Mouse (Mus musculus): ENCODE data around the gene Fbxo33. TPM values are rescaled to one million over a fixed set of nuclear protein-coding genes. Genes with fewer than 3 reads are reported as not detected.

The Fbxo33 gene
- polyA plus RNA-seq (2012; fragmentation: generic; extraction: Trizol): 1 to 10 TPM; 1.2 to 3.0 TPM

GRCm38 (mm10) chr12:59219325-59220225, at the start of gene Fbxo33:
TSS of gene Fbxo33 (minus strand) at chr12:59219725.

Other genes with a start within 250 kb of the Fbxo33 start
- 10 to 100 TPM in 1 of 2 experiments, 1 to 10 TPM in 1; 1.0 to 11.9 TPM for gene Sec23a, start 207.7 kb downstream of the Fbxo33 start, polyA plus RNA-seq (2012; fragmentation: generic; extraction: Trizol)
- gene Gemin2, start 206.3 kb downstream of the Fbxo33 start, polyA plus RNA-seq (2012; fragmentation: generic; extraction: Trizol): 1 to 10 TPM; 2.4 to 5.0 TPM
- gene Trappc6b, start 158.3 kb downstream of the Fbxo33 start, polyA plus RNA-seq (2012; fragmentation: generic; extraction: Trizol): 10 to 100 TPM in 1 of 2 experiments, 1 to 10 TPM in 1; 2.7 to 26.2 TPM
- gene Pnn, start 152.8 kb downstream of the Fbxo33 start, polyA plus RNA-seq (2012; fragmentation: generic; extraction: Trizol): 1 to 10 TPM; 1.4 to 8.0 TPM
- 1 to 10 TPM; 1.1 to 9.1 TPM for gene Mia2, start 123.9 kb downstream of the Fbxo33 start, polyA plus RNA-seq (2012; fragmentation: generic; extraction: Trizol)

Measured in C3H10T1/2 (cell line).